Mouse (Mus musculus) lung, embryonic 16.5 days (tissue): ENCODE measurements at regions not wholly inside any gene's neighbourhood (a gene's known extent, or its start where the extent isn't known, plus 50 kb on each side); places are given as distances from the start of the nearest gene placed in this dataset.

ENCODE experiments used
- ATAC-seq: fragments of 200-750 bp; cut with Nextera tagmentation; 2 replicates; pipeline ENCODE4 v1.8.0; 2017; ENCODE audit warnings: low read depth, mild to moderate bottlenecking, moderate library complexity
- H3K27ac ChIP-seq: fragments of 300-500 bp; sonication (generic); 2 replicates; pipeline ENCODE4 v1.5.1; 2014; ENCODE audit warnings: mild to moderate bottlenecking, control low read depth, low read length
- H3K27me3 ChIP-seq: fragments of 300-500 bp; sonication (generic); 2 replicates; pipeline ENCODE4 v1.6.1; 2014; ENCODE audit warnings: low read depth, low read length, mixed read lengths; ENCODE audit not compliant: control insufficient read depth, insufficient read depth
- H3K36me3 ChIP-seq: fragments of 300-500 bp; sonication (generic); 2 replicates; pipeline ENCODE4 v1.6.1; 2014; ENCODE audit warnings: low read length; ENCODE audit not compliant: control insufficient read depth, insufficient read depth
- H3K4me1 ChIP-seq: fragments of 300-500 bp; sonication (generic); replicated peaks from 2 replicates; pipeline ENCODE4 v1.6.1; 2014; ENCODE audit warnings: low read length, mixed read lengths; ENCODE audit not compliant: control insufficient read depth, insufficient read depth
- H3K4me2 ChIP-seq: fragments of 300-500 bp; sonication (generic); 2 replicates; pipeline ENCODE4 v1.6.1; 2014; ENCODE audit warnings: low read depth, low read length, control low read depth
- H3K4me3 ChIP-seq: fragments of 300-500 bp; sonication (generic); 2 replicates; pipeline ENCODE4 v1.5.1; 2014; ENCODE audit warnings: mild to moderate bottlenecking, low read length, control low read depth
- H3K9ac ChIP-seq: fragments of 300-500 bp; sonication (generic); 2 replicates; pipeline ENCODE4 v1.6.1; 2014; ENCODE audit warnings: low read length, control low read depth
- H3K9me3 ChIP-seq: fragments of 300-500 bp; sonication (generic); 2 replicates; pipeline ENCODE4 v1.6.1; 2016; ENCODE audit warnings: low read length; ENCODE audit not compliant: control insufficient read depth
- WGBS: fragments of 180-500 bp; shearing (Covaris S2); extraction: QIAGEN DNeasy Blood & Tissue Kit; methylation state at CpG from one replicate; pipeline ENCODE4 v1.1.7; 2014; 5-methylcytosine and 5-hydroxymethylcytosine counted together

DNA sequence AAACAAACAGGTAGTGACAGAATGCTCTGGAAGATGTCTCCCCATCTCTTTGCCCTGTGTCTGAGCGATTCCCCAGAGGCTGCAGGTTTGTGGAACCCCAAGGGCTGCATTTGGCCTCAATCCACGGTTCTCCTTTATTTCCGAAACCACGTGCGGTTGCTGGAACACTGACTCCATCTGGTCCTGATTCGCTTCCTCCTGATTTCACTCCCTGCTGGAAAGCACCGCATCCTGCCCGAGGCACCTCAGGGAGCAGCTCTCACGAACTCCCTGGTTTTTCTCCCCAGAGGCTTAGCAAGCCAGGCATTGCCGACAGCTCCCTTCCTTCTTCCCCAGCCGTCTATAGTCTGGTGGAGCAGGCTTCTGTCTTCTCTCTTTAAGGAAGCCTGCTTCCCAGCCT, 203.1 kb upstream of the Gm4791 start:
- Histone ChIP-seq H3K4me1 (no peaks in the 10 kb centered on the region), H3K27me3 (no peaks in the 10 kb centered on the region), H3K36me3 (no peaks in the 10 kb centered on the region), H3K9me3 (no peaks in the 10 kb centered on the region), H3K4me3 (no peak overlapping the region), H3K27ac (no peak overlapping the region), H3K9ac (no peak overlapping the region), H3K4me2 (no peak overlapping the region)
- 74% methylated on average over 11 of the region's 11 CpGs for WGBS
- no peak for ATAC-seq

DNA sequence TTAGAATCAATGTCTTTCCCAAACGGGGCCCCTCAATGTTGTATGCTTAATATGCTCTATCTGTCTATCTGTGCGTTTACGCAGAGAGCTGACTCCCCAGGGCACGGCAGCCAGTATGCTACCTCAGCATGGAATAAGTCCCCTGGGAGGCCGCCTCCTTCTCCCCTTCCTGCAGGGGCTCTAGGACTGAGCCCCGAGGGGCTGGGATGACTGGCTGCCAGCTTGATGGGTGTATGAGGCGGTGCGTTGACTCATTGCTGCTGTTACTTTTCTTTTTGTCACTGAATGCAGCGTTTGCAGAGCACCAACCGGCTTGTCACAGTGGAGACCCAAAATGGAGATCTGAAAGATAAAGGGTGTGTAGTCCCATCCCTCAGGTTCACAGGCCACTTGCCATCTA, 209.5 kb upstream of the Gm4791 start:
- H3K9ac ChIP-seq, result no peak overlapping the region
- no peak overlapping the region for H3K27ac ChIP-seq
- no peaks in the 10 kb centered on the region for H3K36me3 ChIP-seq
- WGBS, result 49% methylated on average over 10 of the region's 10 CpGs
- H3K4me1 ChIP-seq, result no peaks in the 10 kb centered on the region
- no peaks in the 10 kb centered on the region for H3K27me3 ChIP-seq
- no peak overlapping the region for H3K4me3 ChIP-seq
- no peak for ATAC-seq
- H3K9me3 ChIP-seq, result no peaks in the 10 kb centered on the region
- H3K4me2 ChIP-seq, result no peak overlapping the region

DNA sequence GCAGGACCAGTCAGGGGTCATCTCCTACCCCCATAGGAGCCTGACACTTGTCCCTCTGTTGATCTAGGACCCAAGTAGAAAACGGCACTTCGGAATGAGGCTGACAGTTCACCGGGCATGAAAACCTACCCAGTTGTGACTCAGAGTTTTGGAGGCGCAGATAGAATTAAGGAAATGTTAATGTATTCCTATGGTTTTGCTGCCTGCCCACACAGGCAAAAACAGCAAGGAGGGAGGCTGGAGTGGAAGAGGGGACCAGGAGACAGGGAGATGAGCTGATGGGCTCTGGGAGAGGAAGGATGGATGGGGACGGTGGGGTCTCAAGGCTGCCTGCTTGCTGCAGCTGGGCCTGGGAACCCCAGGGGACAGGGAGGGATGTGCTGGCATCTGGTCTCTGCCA, 210.1 kb upstream of the Gm4791 start:
- no peak for ATAC-seq
- Histone ChIP-seq H3K4me1 (no peaks in the 10 kb centered on the region), H3K27ac (no peak overlapping the region), H3K36me3 (no peaks in the 10 kb centered on the region), H3K27me3 (no peaks in the 10 kb centered on the region), H3K9ac (no peak overlapping the region), H3K4me2 (no peak overlapping the region), H3K4me3 (no peak overlapping the region), H3K9me3 (no peaks in the 10 kb centered on the region)
- 87% methylated on average over 5 of the region's 5 CpGs for WGBS

DNA sequence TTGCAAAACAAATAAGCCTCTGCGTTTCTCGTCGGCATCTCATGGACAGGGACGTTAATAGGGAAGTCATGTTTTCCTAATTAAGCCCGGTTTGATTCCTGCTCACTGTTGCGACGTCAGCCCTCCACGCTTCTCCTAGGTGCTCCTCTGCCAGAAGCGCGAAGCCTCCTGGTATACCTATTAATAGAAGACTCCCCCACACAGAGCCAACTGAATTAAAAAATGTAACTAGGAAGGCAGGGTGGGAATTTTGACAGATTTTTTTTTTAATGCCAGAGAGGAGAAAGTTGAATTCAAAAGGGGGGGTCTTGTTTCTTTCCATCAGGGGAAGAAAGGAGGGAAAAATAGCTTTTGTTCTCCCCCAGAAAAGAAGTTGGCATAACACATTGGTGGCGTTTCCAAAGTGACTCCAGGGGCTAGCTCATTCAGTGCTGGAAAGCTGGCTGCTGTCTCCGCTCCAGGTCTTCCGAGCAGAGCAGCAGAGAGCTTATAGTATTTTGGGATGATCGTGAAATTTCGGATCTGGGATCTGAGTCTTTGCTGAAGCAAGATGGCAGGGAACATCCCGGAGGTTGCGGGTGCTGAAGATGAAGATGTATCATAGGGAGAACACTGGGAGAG, 214.1 kb upstream of the Gm4791 start:
- no peak overlapping the region for H3K9ac ChIP-seq
- no peaks in the 10 kb centered on the region for H3K27me3 ChIP-seq
- H3K4me2 ChIP-seq, result no peak overlapping the region
- no peaks in the 10 kb centered on the region for H3K9me3 ChIP-seq
- H3K4me1 ChIP-seq, result no peaks in the 10 kb centered on the region
- no peak overlapping the region for H3K4me3 ChIP-seq
- no peak overlapping the region for H3K27ac ChIP-seq
- ATAC-seq, result no peak
- no peaks in the 10 kb centered on the region for H3K36me3 ChIP-seq
- 85% methylated on average over 17 of the region's 17 CpGs for WGBS

DNA sequence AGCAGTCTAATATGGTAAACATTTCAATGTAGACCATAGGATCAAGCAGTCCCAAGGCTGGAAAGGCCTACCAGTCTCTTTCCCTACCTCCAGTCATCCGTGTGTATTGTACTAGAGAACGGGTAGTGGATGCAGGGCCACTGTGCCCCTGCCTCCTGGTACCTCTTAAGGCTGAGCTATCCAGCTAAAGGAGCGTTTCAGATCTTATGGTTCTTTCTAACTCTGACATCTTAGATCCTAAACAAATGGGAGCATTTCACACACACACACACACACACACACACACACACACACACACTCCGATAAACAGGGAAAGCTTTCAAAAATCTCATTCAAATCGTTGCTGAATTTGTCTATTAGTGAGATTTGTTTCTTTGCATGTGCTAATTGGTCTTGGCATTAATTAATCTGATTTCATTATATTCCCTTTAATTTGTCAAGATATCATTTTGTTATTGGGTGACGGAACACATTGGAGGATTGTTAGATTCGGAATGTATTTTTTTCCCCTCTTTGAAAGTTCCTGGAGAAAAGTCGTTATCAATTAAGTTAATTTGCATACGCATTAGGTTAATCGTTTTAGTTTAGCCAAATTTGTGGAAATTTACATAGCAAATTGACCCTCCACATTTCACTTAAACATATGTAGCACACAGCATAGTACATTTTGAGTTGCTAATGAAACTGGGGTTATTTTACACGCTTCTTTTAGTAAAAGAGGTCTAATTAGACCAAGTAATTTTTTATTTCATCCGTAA, 214.8 kb upstream of the Gm4791 start:
- no peaks in the 10 kb centered on the region for H3K9me3 ChIP-seq
- no peak overlapping the region for H3K9ac ChIP-seq
- H3K4me2 ChIP-seq, result no peak overlapping the region
- H3K36me3 ChIP-seq, result no peaks in the 10 kb centered on the region
- ATAC-seq, result no peak
- H3K27ac ChIP-seq, result no peak overlapping the region
- H3K27me3 ChIP-seq, result no peaks in the 10 kb centered on the region
- H3K4me1 ChIP-seq, result no peaks in the 10 kb centered on the region
- no peak overlapping the region for H3K4me3 ChIP-seq
- WGBS, result 86% methylated on average over 12 of the region's 12 CpGs

DNA sequence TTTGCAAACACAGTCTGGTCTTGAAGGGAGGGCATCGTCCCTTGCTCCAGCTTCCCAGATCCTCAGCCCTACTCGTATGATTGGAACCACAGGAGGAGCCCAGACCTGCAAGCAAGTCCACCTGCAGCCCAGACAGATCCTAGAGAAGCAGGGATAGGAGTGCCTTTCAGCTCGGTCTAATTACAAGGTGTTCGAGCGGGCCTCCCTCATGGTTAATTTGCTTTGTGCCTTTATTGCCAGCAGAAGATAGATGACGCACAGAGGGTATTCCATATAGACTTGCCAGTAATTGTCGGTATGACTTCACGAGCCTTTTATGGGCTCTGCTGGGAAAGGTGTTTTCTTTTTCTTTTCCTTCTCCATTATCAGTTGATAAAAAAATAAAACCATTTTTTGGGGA, 216.9 kb upstream of the Gm4791 start:
- Histone ChIP-seq H3K27ac (no peak overlapping the region), H3K4me1 (no peaks in the 10 kb centered on the region), H3K9me3 (no peaks in the 10 kb centered on the region), H3K27me3 (no peaks in the 10 kb centered on the region), H3K36me3 (no peaks in the 10 kb centered on the region), H3K4me3 (no peak overlapping the region), H3K4me2 (no peak overlapping the region), H3K9ac (no peak overlapping the region)
- no peak for ATAC-seq
- WGBS, result 86% methylated on average over 8 of the region's 8 CpGs

DNA sequence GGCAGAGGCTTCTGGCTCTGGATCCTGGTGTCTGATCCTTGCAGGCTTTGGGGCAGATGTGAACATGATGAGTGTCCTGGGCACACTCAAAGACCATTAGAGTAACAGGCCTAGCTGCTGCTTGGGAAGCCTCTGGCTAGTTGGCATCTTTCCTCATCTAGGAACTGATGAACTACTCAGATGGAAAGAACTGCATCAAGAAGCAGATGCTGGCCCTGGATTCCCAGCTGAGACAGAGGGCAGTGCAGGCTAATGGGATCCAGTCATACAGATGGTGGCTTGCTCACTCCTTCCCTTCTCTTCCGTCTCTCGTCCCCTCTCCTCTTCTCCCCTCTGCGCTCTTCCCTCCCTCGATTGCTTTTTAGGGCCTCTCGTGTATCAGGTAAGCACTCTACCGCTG, 219.8 kb upstream of the Gm4791 start:
- Histone ChIP-seq H3K36me3 (no peaks in the 10 kb centered on the region), H3K4me3 (no peak overlapping the region), H3K27me3 (no peaks in the 10 kb centered on the region), H3K4me2 (no peak overlapping the region), H3K9ac (no peak overlapping the region), H3K9me3 (no peaks in the 10 kb centered on the region), H3K27ac (no peak overlapping the region), H3K4me1 (no peaks in the 10 kb centered on the region)
- WGBS, result 75% methylated on average over 6 of the region's 6 CpGs
- ATAC-seq, result no peak

DNA sequence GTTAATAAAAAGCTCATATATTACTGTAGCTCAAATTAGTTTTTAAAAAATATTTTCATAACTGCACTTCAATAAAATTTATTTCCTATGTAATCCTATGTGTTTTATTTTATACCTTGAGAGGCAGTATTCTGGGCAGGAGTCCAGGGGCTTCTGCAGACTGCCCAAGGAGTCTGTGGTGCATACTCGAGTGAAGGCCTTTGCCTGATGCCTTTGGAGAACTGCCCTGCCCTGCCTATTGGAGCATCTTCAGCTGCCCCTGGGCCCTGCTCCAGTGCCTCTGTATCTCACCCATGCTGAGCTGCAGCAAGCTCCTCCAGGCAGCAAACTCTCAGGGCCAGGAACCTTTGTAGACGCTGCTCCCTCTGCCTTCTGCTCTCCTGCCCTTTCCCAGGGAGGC, 223.7 kb upstream of the Gm4791 start:
- no peak overlapping the region for H3K4me2 ChIP-seq
- no peaks in the 10 kb centered on the region for H3K4me1 ChIP-seq
- no peaks in the 10 kb centered on the region for H3K36me3 ChIP-seq
- H3K27ac ChIP-seq, result no peak overlapping the region
- H3K9ac ChIP-seq, result no peak overlapping the region
- no peak for ATAC-seq
- H3K4me3 ChIP-seq, result no peak overlapping the region
- no peaks in the 10 kb centered on the region for H3K9me3 ChIP-seq
- WGBS, result 39% methylated on average over 2 of the region's 2 CpGs
- H3K27me3 ChIP-seq, result no peaks in the 10 kb centered on the region

DNA sequence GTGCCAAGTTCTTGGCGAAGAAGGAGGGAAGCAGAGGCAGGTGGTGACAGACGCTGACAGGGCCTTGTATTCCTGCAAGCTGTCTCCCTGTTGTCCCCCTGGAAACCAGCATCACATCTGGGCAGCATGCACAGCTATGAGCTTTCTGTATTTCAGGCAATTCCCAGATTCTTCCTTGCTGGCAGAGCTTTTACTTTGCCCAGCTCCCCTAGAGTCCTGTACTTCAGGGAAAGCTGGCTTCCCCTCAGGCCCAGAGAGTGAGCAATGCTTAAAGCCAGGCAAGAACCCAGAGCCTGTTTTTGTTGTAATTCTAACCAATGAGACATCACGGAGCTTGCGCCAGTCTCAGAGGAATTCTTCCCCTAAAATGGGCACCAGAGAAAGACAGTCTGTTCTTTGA, 238.3 kb upstream of the Gm4791 start:
- WGBS, result 71% methylated on average over 4 of the region's 4 CpGs
- H3K9ac ChIP-seq, result no peak overlapping the region
- no peaks in the 10 kb centered on the region for H3K4me1 ChIP-seq
- no peak overlapping the region for H3K27ac ChIP-seq
- H3K27me3 ChIP-seq, result no peaks in the 10 kb centered on the region
- no peak overlapping the region for H3K4me3 ChIP-seq
- H3K36me3 ChIP-seq, result no peaks in the 10 kb centered on the region
- H3K9me3 ChIP-seq, result no peaks in the 10 kb centered on the region
- no peak for ATAC-seq
- H3K4me2 ChIP-seq, result no peak overlapping the region
